Mouse (Mus musculus): ENCODE measurements at regions not wholly inside any gene's neighbourhood (a gene's known extent, or its start where the extent isn't known, plus 50 kb on each side); places are given as distances from the start of the nearest gene placed in this dataset.

- 76% methylated on average over 1 of the region's 1 CpGs for whole genome bisulfite sequencing
- H3K27ac ChIP-seq (ENCODE audit: low read depth): no peak overlapping the region
- DNase-seq (no peak), ATAC-seq (ENCODE audit: insufficient read depth) (no peak)
- H3K4me1 ChIP-seq (ENCODE audit: insufficient read depth): no peaks in the 10 kb centered on the region
- H3K9ac ChIP-seq: no peak overlapping the region
- no peaks in the 10 kb centered on the region for H3K27me3 ChIP-seq (ENCODE audit: insufficient read depth, low read length)
- TF ChIP-seq CTCF (IDR thresholded peaks at IDR 0.05; ENCODE audit: low read depth): no peak
- no peaks in the 10 kb centered on the region for H3K36me3 ChIP-seq (ENCODE audit: insufficient read depth)
- H3K9me3 ChIP-seq (ENCODE audit: low read depth, low read length): no peaks in the 10 kb centered on the region
- no peak overlapping the region for H3K4me2 ChIP-seq
- H3K4me3 ChIP-seq (ENCODE audit: low read depth, low read length): no peak overlapping the region
Observed at GRCm38 (mm10) chr9:17294327-17294726, 793.2 kb upstream of the Fat3 start.

GRCm38 (mm10) chr9:17288790-17289596 lies 787.9 kb upstream of the Fat3 start:
- H3K9me3 ChIP-seq (ENCODE audit: low read depth, low read length): no peaks in the 10 kb centered on the region
- no peak overlapping the region for H3K27ac ChIP-seq (ENCODE audit: low read depth)
- H3K9ac ChIP-seq: no peak overlapping the region
- peak; percentile 85; the same call in 1 of the 2 replicates for ATAC-seq (ENCODE audit: insufficient read depth)
- H3K36me3 ChIP-seq (ENCODE audit: insufficient read depth): no peaks in the 10 kb centered on the region
- H3K4me2 ChIP-seq: no peak overlapping the region
- peak; percentile 70 for DNase-seq
- H3K4me1 ChIP-seq (ENCODE audit: insufficient read depth): no peaks in the 10 kb centered on the region
- no peaks in the 10 kb centered on the region for H3K27me3 ChIP-seq (ENCODE audit: insufficient read depth, low read length)
- H3K4me3 ChIP-seq (ENCODE audit: low read depth, low read length): no peak overlapping the region
- TF ChIP-seq CTCF (IDR thresholded peaks at IDR 0.05; ENCODE audit: low read depth): no peak
- WGBS: 8% methylated on average over 6 of the region's 6 CpGs

GRCm38 (mm10) chr9:17279334-17279990 lies 778.4 kb upstream of the Fat3 start:
- H3K4me3 ChIP-seq (ENCODE audit: low read depth, low read length): no peak overlapping the region
- H3K4me2 ChIP-seq: no peak overlapping the region
- H3K36me3 ChIP-seq (ENCODE audit: insufficient read depth): no peaks in the 10 kb centered on the region
- no peak overlapping the region for H3K27ac ChIP-seq (ENCODE audit: low read depth)
- H3K9ac ChIP-seq: no peak overlapping the region
- H3K4me1 ChIP-seq (ENCODE audit: insufficient read depth): no peaks in the 10 kb centered on the region
- WGBS: 69% methylated on average over 4 of the region's 4 CpGs
- DNase-seq (no peak), ATAC-seq (ENCODE audit: insufficient read depth) (no peak)
- no peak for TF ChIP-seq CTCF (IDR thresholded peaks at IDR 0.05; ENCODE audit: low read depth)
- H3K9me3 ChIP-seq (ENCODE audit: low read depth, low read length): no peaks in the 10 kb centered on the region
- no peaks in the 10 kb centered on the region for H3K27me3 ChIP-seq (ENCODE audit: insufficient read depth, low read length)

- Histone ChIP-seq H3K9me3 (ENCODE audit: low read depth, low read length) (no peaks in the 10 kb centered on the region), H3K9ac (no peak overlapping the region), H3K27ac (ENCODE audit: low read depth) (no peak overlapping the region), H3K4me3 (ENCODE audit: low read depth, low read length) (no peak overlapping the region), H3K36me3 (ENCODE audit: insufficient read depth) (no peaks in the 10 kb centered on the region), H3K4me2 (no peak overlapping the region), H3K4me1 (ENCODE audit: insufficient read depth) (no peaks in the 10 kb centered on the region), H3K27me3 (ENCODE audit: insufficient read depth, low read length) (no peaks in the 10 kb centered on the region)
- 42% methylated on average over 2 of the region's 2 CpGs for WGBS
- no peak for DNase-seq
- no peak for ATAC-seq (ENCODE audit: insufficient read depth)
- TF ChIP-seq CTCF (IDR thresholded peaks at IDR 0.05; ENCODE audit: low read depth): no peak
Observed at GRCm38 (mm10) chr9:17272616-17273015, 771.5 kb upstream of the Fat3 start.

GRCm38 (mm10) chr9:17269624-17270023 lies 768.5 kb upstream of the Fat3 start:
- Histone ChIP-seq H3K36me3 (ENCODE audit: insufficient read depth) (no peaks in the 10 kb centered on the region), H3K27me3 (ENCODE audit: insufficient read depth, low read length) (no peaks in the 10 kb centered on the region), H3K4me2 (no peak overlapping the region), H3K9ac (no peak overlapping the region), H3K9me3 (ENCODE audit: low read depth, low read length) (no peaks in the 10 kb centered on the region), H3K4me3 (ENCODE audit: low read depth, low read length) (no peak overlapping the region), H3K27ac (ENCODE audit: low read depth) (no peak overlapping the region), H3K4me1 (ENCODE audit: insufficient read depth) (no peaks in the 10 kb centered on the region)
- WGBS: 41% methylated on average over 1 of the region's 1 CpGs
- no peak for DNase-seq
- no peak for ATAC-seq (ENCODE audit: insufficient read depth)
- TF ChIP-seq CTCF (IDR thresholded peaks at IDR 0.05; ENCODE audit: low read depth): no peak

GRCm38 (mm10) chr9:17257148-17257547 lies 756.1 kb upstream of the Fat3 start:
- H3K27me3 ChIP-seq (ENCODE audit: insufficient read depth, low read length): no peaks in the 10 kb centered on the region
- H3K9ac ChIP-seq: no peak overlapping the region
- H3K36me3 ChIP-seq (ENCODE audit: insufficient read depth): no peaks in the 10 kb centered on the region
- no peak for DNase-seq
- WGBS: 88% methylated on average over 1 of the region's 1 CpGs
- no peaks in the 10 kb centered on the region for H3K4me1 ChIP-seq (ENCODE audit: insufficient read depth)
- H3K4me3 ChIP-seq (ENCODE audit: low read depth, low read length): no peak overlapping the region
- no peak for ATAC-seq (ENCODE audit: insufficient read depth)
- no peak overlapping the region for H3K4me2 ChIP-seq
- no peak overlapping the region for H3K27ac ChIP-seq (ENCODE audit: low read depth)
- no peak for TF ChIP-seq CTCF (IDR thresholded peaks at IDR 0.05; ENCODE audit: low read depth)
- H3K9me3 ChIP-seq (ENCODE audit: low read depth, low read length): no peaks in the 10 kb centered on the region

GRCm38 (mm10) chr9:17227091-17227481 lies 726.0 kb upstream of the Fat3 start:
- no peak overlapping the region for H3K9ac ChIP-seq
- DNase-seq (no peak), ATAC-seq (ENCODE audit: insufficient read depth) (no peak)
- H3K36me3 ChIP-seq (ENCODE audit: insufficient read depth): no peaks in the 10 kb centered on the region
- H3K27me3 ChIP-seq (ENCODE audit: insufficient read depth, low read length): no peaks in the 10 kb centered on the region
- no peak overlapping the region for H3K4me3 ChIP-seq (ENCODE audit: low read depth, low read length)
- H3K4me2 ChIP-seq: no peak overlapping the region
- 64% methylated on average over 4 of the region's 4 CpGs for WGBS
- H3K4me1 ChIP-seq (ENCODE audit: insufficient read depth): no peaks in the 10 kb centered on the region
- H3K27ac ChIP-seq (ENCODE audit: low read depth): no peak overlapping the region
- no peaks in the 10 kb centered on the region for H3K9me3 ChIP-seq (ENCODE audit: low read depth, low read length)
- no peak for TF ChIP-seq CTCF (IDR thresholded peaks at IDR 0.05; ENCODE audit: low read depth)
